Mouse (Mus musculus) olfactory bulb, adult 2 months (tissue): Measurements from ENCODE around the gene Syk.

Source experiments
- CTCF ChIP-seq: fragments of 200-500 bp; IDR thresholded peaks from 2 replicates; pipeline ENCODE4 v1.5.1; 2012; ENCODE audit warnings: low read depth, mild to moderate bottlenecking, low read length, moderate library complexity; ENCODE audit not compliant: insufficient read depth
- POLR2A ChIP-seq: fragments of 200-500 bp; IDR thresholded peaks from 2 replicates; pipeline ENCODE4 v1.6.1; 2012; ENCODE audit warnings: mild to moderate bottlenecking, low read depth, low read length, moderate library complexity; ENCODE audit not compliant: insufficient read depth

DNA sequence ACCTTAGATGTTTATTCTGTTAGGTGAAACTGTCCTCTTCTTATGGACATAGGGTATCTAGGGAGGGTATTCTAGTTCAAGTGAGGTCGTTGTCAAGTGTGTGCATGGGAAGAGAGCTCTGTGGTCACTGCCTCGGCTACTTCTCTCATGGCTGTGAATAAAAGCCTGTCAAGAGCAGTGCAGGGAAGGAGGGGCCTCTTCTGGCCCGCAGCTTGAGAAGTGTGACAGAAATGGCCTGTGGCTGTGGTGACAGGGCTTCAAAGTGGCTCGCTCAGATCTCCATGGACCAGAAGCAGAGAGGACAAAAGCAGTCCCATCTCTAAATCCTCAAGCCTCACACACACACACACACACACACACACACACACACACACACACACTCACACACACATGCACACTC is 5.0 kb upstream of the Syk start:
- TF ChIP-seq POLR2A (no peak), CTCF (no peak)
